Mouse (Mus musculus): ENCODE results near the gene Capzb. TPM values are rescaled to one million over a fixed set of nuclear protein-coding genes. Genes with fewer than 3 reads are reported as not detected.

Gene Capzb
- total and polyA plus RNA-seq, 3 experiments, result 86.4 to 388 (median 160) TPM

- Histone ChIP-seq H3K36me3 (replicated peaks in 1 of 2; ENCODE audit: control insufficient read depth in 1 of 2, insufficient read depth in 1 of 2, low read length in 1 of 2) (peaks cover 72 to 96% of the 10 kb centered on the region in 2 experiments), H3K4me1 (ENCODE audit: control insufficient read depth in 1 of 2, insufficient read depth in 2 of 2) (no peaks in the 10 kb centered on the region), H3K4me2 (ENCODE audit: insufficient read depth, low read depth, poor library complexity, severe bottlenecking) (no peak overlapping the region), H3K27me3 (replicated peaks) (no peaks in the 10 kb centered on the region), H3K27ac (ENCODE audit: insufficient read depth, low read depth) (no peak overlapping the region), H3K9me3 (replicated peaks; ENCODE audit: low read length) (no peaks in the 10 kb centered on the region), H3K4me3 (replicated peaks in 1 of 3; ENCODE audit: low read depth in 2 of 3, low read length in 2 of 3, poor library complexity in 1 of 3) (no peak overlapping the region), H3K79me2 (replicated peaks; ENCODE audit: control insufficient read depth, extremely low read depth, insufficient read depth, poor library complexity, severe bottlenecking) (no peaks in the 10 kb centered on the region), H3K9ac (ENCODE audit: insufficient read depth, low read depth) (no peak overlapping the region)
- in situ Hi-C loops (cut with MboI; ENCODE audit: low pct_ligation_motif_present, low pct_unique_long_range_greater_than_20kb, low sequenced_read_pairs) (loop anchor here (10.0 kb wide), 1 partner anchor 198 kb away; no protein-coding TSS in a partner anchor), dilution Hi-C loops (cut with MboI; ENCODE audit: extremely low pct_ligation_motif_present, extremely low pct_unique_long_range_greater_than_20kb, low sequenced_read_pairs) (no loop called here)
- TF ChIP-seq RAD21 (IDR thresholded peaks at IDR 0.05; ENCODE audit: low read depth, low read length), result no peak
- TF ChIP-seq RCOR1 (conservative IDR thresholded peaks at IDR 0.05; ENCODE audit: low read depth, low read length), result no peak
- no peak for TF ChIP-seq HCFC1 (IDR thresholded peaks at IDR 0.05; ENCODE audit: low read depth, low read length)
- no peak for TF ChIP-seq POLR2A (IDR thresholded peaks at IDR 0.05; ENCODE audit: low read depth, low read length)
- no peak for TF ChIP-seq SMC3 (IDR thresholded peaks at IDR 0.05; ENCODE audit: low read depth, low read length)
- no peak for DNase-seq (ENCODE audit: extremely low read depth)
These were observed 90.3 kb downstream of the Capzb start for GRCm38 (mm10) chr4:139282955-139283417.

- Histone ChIP-seq H3K27me3 (replicated peaks) (no peaks in the 10 kb centered on the region), H3K9ac (ENCODE audit: insufficient read depth, low read depth) (no peak overlapping the region), H3K4me1 (ENCODE audit: control insufficient read depth in 1 of 2, insufficient read depth in 2 of 2) (no peaks in the 10 kb centered on the region), H3K9me3 (replicated peaks; ENCODE audit: low read length) (no peaks in the 10 kb centered on the region), H3K4me2 (ENCODE audit: insufficient read depth, low read depth, poor library complexity, severe bottlenecking) (no peak overlapping the region), H3K27ac (ENCODE audit: insufficient read depth, low read depth) (no peak overlapping the region), H3K79me2 (replicated peaks; ENCODE audit: control insufficient read depth, extremely low read depth, insufficient read depth, poor library complexity, severe bottlenecking) (no peaks in the 10 kb centered on the region), H3K4me3 (replicated peaks in 1 of 3; ENCODE audit: low read depth in 2 of 3, low read length in 2 of 3, poor library complexity in 1 of 3) (no peak overlapping the region), H3K36me3 (replicated peaks in 1 of 2; ENCODE audit: control insufficient read depth in 1 of 2, insufficient read depth in 1 of 2, low read length in 1 of 2) (peaks cover 78 to 99% of the 10 kb centered on the region in 2 experiments)
- in situ Hi-C loops (cut with MboI; ENCODE audit: low pct_ligation_motif_present, low pct_unique_long_range_greater_than_20kb, low sequenced_read_pairs), result loop anchor here (10.0 kb wide), 1 partner anchor 200 kb away; no protein-coding TSS in a partner anchor
- no peak for DNase-seq (ENCODE audit: extremely low read depth)
- dilution Hi-C loops (cut with MboI; ENCODE audit: extremely low pct_ligation_motif_present, extremely low pct_unique_long_range_greater_than_20kb, low sequenced_read_pairs), result no loop called here
- no peak for TF ChIP-seq ELF1 (IDR thresholded peaks at IDR 0.05; ENCODE audit: low read depth, low read length)
- no peak for TF ChIP-seq MYC (IDR thresholded peaks at IDR 0.05; ENCODE audit: low read depth, low read length)
These were observed 92.2 kb downstream of the Capzb start for GRCm38 (mm10) chr4:139284877-139285276.

GRCm38 (mm10) chr4:139286234-139286633 is 93.5 kb downstream of the Capzb start:
- in situ Hi-C loops (cut with MboI; ENCODE audit: low pct_ligation_motif_present, low pct_unique_long_range_greater_than_20kb, low sequenced_read_pairs), result loop anchor here (10.0 kb wide), 1 partner anchor 201 kb away; no protein-coding TSS in a partner anchor
- dilution Hi-C loops (cut with MboI; ENCODE audit: extremely low pct_ligation_motif_present, extremely low pct_unique_long_range_greater_than_20kb, low sequenced_read_pairs), result no loop called here
- Histone ChIP-seq H3K9ac (ENCODE audit: insufficient read depth, low read depth) (no peak overlapping the region), H3K4me3 (replicated peaks in 1 of 3; ENCODE audit: low read depth in 2 of 3, low read length in 2 of 3, poor library complexity in 1 of 3) (no peak overlapping the region), H3K36me3 (replicated peaks in 1 of 2; ENCODE audit: control insufficient read depth in 1 of 2, insufficient read depth in 1 of 2, low read length in 1 of 2) (peaks cover 78 to 99% of the 10 kb centered on the region in 2 experiments), H3K4me1 (ENCODE audit: control insufficient read depth in 1 of 2, insufficient read depth in 2 of 2) (peaks cover 0 to 3% of the 10 kb centered on the region in 2 experiments; a peak in 1 of 4 replicates), H3K27me3 (replicated peaks) (no peaks in the 10 kb centered on the region), H3K27ac (ENCODE audit: insufficient read depth, low read depth) (no peak overlapping the region), H3K79me2 (replicated peaks; ENCODE audit: control insufficient read depth, extremely low read depth, insufficient read depth, poor library complexity, severe bottlenecking) (no peaks in the 10 kb centered on the region), H3K4me2 (ENCODE audit: insufficient read depth, low read depth, poor library complexity, severe bottlenecking) (no peak overlapping the region), H3K9me3 (replicated peaks; ENCODE audit: low read length) (no peaks in the 10 kb centered on the region)
- TF ChIP-seq ETS1 (conservative IDR thresholded peaks at IDR 0.05; ENCODE audit: low read depth, low read length), result no peak
- TF ChIP-seq RCOR1 (conservative IDR thresholded peaks at IDR 0.05; ENCODE audit: low read depth, low read length), result no peak
- TF ChIP-seq ELF1 (IDR thresholded peaks at IDR 0.05; ENCODE audit: low read depth, low read length), result no peak
- TF ChIP-seq NRF1 (IDR thresholded peaks at IDR 0.05; ENCODE audit: low read depth, low read length), result no peak
- no peak for TF ChIP-seq CTCF (conservative IDR thresholded peaks at IDR 0.05 in 1 of 2, IDR thresholded peaks at IDR 0.05 in 1 of 2; ENCODE audit: low read depth in 2 of 2, low read length in 2 of 2)
- TF ChIP-seq USF1 (IDR thresholded peaks at IDR 0.05; ENCODE audit: low read depth, low read length), result no peak
- no peak for TF ChIP-seq GABPA (IDR thresholded peaks at IDR 0.05; ENCODE audit: insufficient replicate concordance, low read depth, low read length)
- DNase-seq (ENCODE audit: extremely low read depth), result no peak
